Mouse (Mus musculus): ENCODE measurements around the gene Clspn.

GRCm38 (mm10) chr4:126563798-126564197 is 7.1 kb downstream of the Clspn start:
- no peak for TF ChIP-seq CTCF (IDR thresholded peaks at IDR 0.05; ENCODE audit: insufficient read depth, low read length)
- TF ChIP-seq POLR2A (IDR thresholded peaks at IDR 0.05; ENCODE audit: borderline replicate concordance, extremely low read depth, low read depth, low read length): no peak
